20 mouse cellular contexts compared by ENCODE assay signal in genomic region chr11:119674835-119675234, GRCm38 (mm10).
DNase-seq lines count a peak whose midpoint lies in the region; ATAC-seq lines count a peak whose summit lies in the region.
"Had no signal": no experiment of that assay in that cellular context is flagged by ENCODE, and none has a peak within 500 bp of the region (broad histone marks: within the 10 kb centered on the region; RNA-seq: fewer than 3 reads in every experiment).

No protein-coding gene starts in this region.

- no peak for DNase-seq in hindbrain, embryonic 10.5 days (ENCODE audit: low spot score)
- no peak for DNase-seq in midbrain, embryonic 14.5 days
- peak; percentile 39 to 51 for DNase-seq in cerebellum, postnatal 36 days
- no peak for DNase-seq in adrenal gland, postnatal 4 days (ENCODE audit: low spot score in 2 of 2)
- DNase-seq: adrenal gland, postnatal 25 days; gastrocnemius, postnatal 10 days; heart, postnatal 10 days; lung, postnatal 14 days; right cerebral cortex, postnatal 4 days; thymus, adult 2 months had no signal

- H3K4me2 ChIP-seq in hindbrain, embryonic 12.5 days (replicated peaks), result no peak overlapping the region
- H3K4me2 ChIP-seq in midbrain, embryonic 14.5 days (ENCODE audit: low read length), result no peak overlapping the region
- H3K4me2 ChIP-seq in midbrain, embryonic 13.5 days (replicated peaks), result no peak overlapping the region
- no peak overlapping the region for H3K4me2 ChIP-seq in neural tube, embryonic 14.5 days (ENCODE audit: low read depth, low read length)
- H3K4me2 ChIP-seq: intestine, embryonic 15.5 days; liver, embryonic 15.5 days; midbrain, embryonic 11.5 days; neural tube, embryonic 12.5 days had no signal

- H3K36me3 ChIP-seq in hindbrain, embryonic 12.5 days, result no peaks in the 10 kb centered on the region
- peaks cover 8% of the 10 kb centered on the region for H3K36me3 ChIP-seq in hindbrain, embryonic 10.5 days
- no peaks in the 10 kb centered on the region for H3K36me3 ChIP-seq in midbrain, embryonic 14.5 days (ENCODE audit: control insufficient read depth, insufficient read depth, low read length)
- no peaks in the 10 kb centered on the region for H3K36me3 ChIP-seq in midbrain, embryonic 13.5 days
- H3K36me3 ChIP-seq in neural tube, embryonic 14.5 days (ENCODE audit: control insufficient read depth, insufficient read depth, low read length), result no peaks in the 10 kb centered on the region
- H3K36me3 ChIP-seq: intestine, embryonic 15.5 days; neural tube, embryonic 12.5 days had no signal

- H3K4me3 ChIP-seq in hindbrain, embryonic 12.5 days, result no peak overlapping the region
- H3K4me3 ChIP-seq in hindbrain, embryonic 10.5 days, result no peak overlapping the region
- no peak overlapping the region for H3K4me3 ChIP-seq in midbrain, embryonic 14.5 days (replicated peaks; ENCODE audit: low read depth, low read length)
- H3K4me3 ChIP-seq in midbrain, embryonic 13.5 days (replicated peaks), result no peak overlapping the region
- H3K4me3 ChIP-seq in neural tube, embryonic 14.5 days (ENCODE audit: low read depth, low read length), result no peak overlapping the region
- H3K4me3 ChIP-seq: intestine, embryonic 15.5 days; limb, embryonic 10.5 days; liver, embryonic 15.5 days; neural tube, embryonic 12.5 days had no signal

- H3K27ac ChIP-seq in hindbrain, embryonic 12.5 days, result 0 out of 2 replicates have a peak overlapping the region, but pooled peaks have one; percentile 35
- no peak overlapping the region for H3K27ac ChIP-seq in hindbrain, embryonic 10.5 days
- 0 out of 2 replicates have a peak overlapping the region, but pooled peaks have one; percentile 32 for H3K27ac ChIP-seq in midbrain, embryonic 14.5 days (replicated peaks; ENCODE audit: low read depth, low read length)
- H3K27ac ChIP-seq in midbrain, embryonic 13.5 days, result no peak overlapping the region
- H3K27ac ChIP-seq in neural tube, embryonic 14.5 days (ENCODE audit: low read depth, low read length), result peak overlapping the region; percentile 83
- H3K27ac ChIP-seq: intestine, embryonic 15.5 days; kidney, postnatal 0 days; limb, embryonic 10.5 days; liver, embryonic 15.5 days; neural tube, embryonic 12.5 days had no signal

- peaks cover 23% of the 10 kb centered on the region for H3K4me1 ChIP-seq in hindbrain, embryonic 12.5 days
- peaks cover 40% of the 10 kb centered on the region for H3K4me1 ChIP-seq in hindbrain, embryonic 10.5 days (replicated peaks)
- 0 out of 2 replicates have a peak, but pooled peaks cover 7% of the 10 kb centered on the region for H3K4me1 ChIP-seq in midbrain, embryonic 14.5 days (ENCODE audit: control insufficient read depth, insufficient read depth, low read length)
- peaks cover 12% of the 10 kb centered on the region; the same call in 1 of the 2 replicates for H3K4me1 ChIP-seq in midbrain, embryonic 13.5 days (replicated peaks)
- peaks cover 34% of the 10 kb centered on the region for H3K4me1 ChIP-seq in neural tube, embryonic 14.5 days (ENCODE audit: control insufficient read depth, insufficient read depth, low read length)

- WGBS in hindbrain, embryonic 12.5 days, result 79% methylated on average over 4 of the region's 4 CpGs
- WGBS in hindbrain, embryonic 10.5 days, result 83% methylated on average over 4 of the region's 4 CpGs
- 78% methylated on average over 4 of the region's 4 CpGs for WGBS in midbrain, embryonic 14.5 days
- 77% methylated on average over 4 of the region's 4 CpGs for WGBS in midbrain, embryonic 13.5 days
- WGBS in neural tube, embryonic 14.5 days, result 36% methylated on average over 4 of the region's 4 CpGs

- H3K9ac ChIP-seq in hindbrain, embryonic 12.5 days, result no peak overlapping the region
- no peak overlapping the region for H3K9ac ChIP-seq in midbrain, embryonic 14.5 days (replicated peaks; ENCODE audit: low read length)
- no peak overlapping the region for H3K9ac ChIP-seq in midbrain, embryonic 13.5 days (replicated peaks)
- no peak overlapping the region; the same call in 1 of the 2 replicates for H3K9ac ChIP-seq in neural tube, embryonic 14.5 days (replicated peaks; ENCODE audit: low read depth, low read length)
- H3K9ac ChIP-seq: intestine, embryonic 15.5 days; liver, embryonic 15.5 days; neural tube, embryonic 12.5 days had no signal

- ATAC-seq in hindbrain, embryonic 12.5 days (ENCODE audit: low FRiP score), result no peak
- no peak for ATAC-seq in midbrain, embryonic 14.5 days (ENCODE audit: low FRiP score, low TSS enrichment)
- ATAC-seq in midbrain, embryonic 13.5 days, result no peak
- ATAC-seq in neural tube, embryonic 14.5 days (ENCODE audit: low read depth), result 0 out of 2 replicates have a peak, but pooled peaks have one; percentile 11
- ATAC-seq: CD4-positive, CD25-positive, alpha-beta regulatory T cell, adult 4 months; intestine, embryonic 15.5 days had no signal

- H3K9me3 ChIP-seq in hindbrain, embryonic 12.5 days (replicated peaks), result no peaks in the 10 kb centered on the region
- no peaks in the 10 kb centered on the region for H3K9me3 ChIP-seq in hindbrain, embryonic 10.5 days
- H3K9me3 ChIP-seq in midbrain, embryonic 14.5 days (ENCODE audit: control insufficient read depth, low read length), result no peaks in the 10 kb centered on the region
- no peaks in the 10 kb centered on the region for H3K9me3 ChIP-seq in midbrain, embryonic 13.5 days
- H3K9me3 ChIP-seq in neural tube, embryonic 14.5 days (ENCODE audit: control insufficient read depth, low read length), result no peaks in the 10 kb centered on the region
- H3K9me3 ChIP-seq: intestine, embryonic 15.5 days; limb, embryonic 10.5 days; liver, embryonic 15.5 days; neural tube, embryonic 12.5 days had no signal

- no peaks in the 10 kb centered on the region for H3K27me3 ChIP-seq in hindbrain, embryonic 12.5 days
- H3K27me3 ChIP-seq in hindbrain, embryonic 10.5 days (ENCODE audit: insufficient read depth, poor library complexity, severe bottlenecking), result no peaks in the 10 kb centered on the region
- no peaks in the 10 kb centered on the region for H3K27me3 ChIP-seq in midbrain, embryonic 14.5 days (ENCODE audit: control insufficient read depth, insufficient read depth, low read length)
- H3K27me3 ChIP-seq in midbrain, embryonic 13.5 days, result no peaks in the 10 kb centered on the region
- no peaks in the 10 kb centered on the region for H3K27me3 ChIP-seq in neural tube, embryonic 14.5 days (ENCODE audit: control insufficient read depth, insufficient read depth, low read length)
- H3K27me3 ChIP-seq: intestine, embryonic 15.5 days; liver, embryonic 15.5 days; neural tube, embryonic 12.5 days had no signal

Comparison
In these comparisons a context has a peak if more than half of its experiments do, and no peak if none do; other contexts are left out.
1. H3K27ac ChIP-seq: peak in hindbrain, embryonic 12.5 days (single experiment), midbrain, embryonic 14.5 days (single experiment) and neural tube, embryonic 14.5 days (single experiment); none in hindbrain, embryonic 10.5 days (single experiment) and midbrain, embryonic 13.5 days (single experiment).
2. DNase-seq: peak in cerebellum, postnatal 36 days (2 of 2); none in hindbrain, embryonic 10.5 days (single experiment), midbrain, embryonic 14.5 days (single experiment) and adrenal gland, postnatal 4 days (0 of 2).